Mouse (Mus musculus) spleen, postnatal 4 days (tissue): ENCODE results near the gene R3hdm4.
A peak's percentile ranks its signal among the peaks of the same experiment; 100 is the strongest.

Experiments used
- DNase-seq, 2 experiments: peaks; one replicate each; pipeline ENCODE4 v3.0.0; 2022; ENCODE audit warnings: low spot score in 2 of 2

Gene R3hdm4

DNA sequence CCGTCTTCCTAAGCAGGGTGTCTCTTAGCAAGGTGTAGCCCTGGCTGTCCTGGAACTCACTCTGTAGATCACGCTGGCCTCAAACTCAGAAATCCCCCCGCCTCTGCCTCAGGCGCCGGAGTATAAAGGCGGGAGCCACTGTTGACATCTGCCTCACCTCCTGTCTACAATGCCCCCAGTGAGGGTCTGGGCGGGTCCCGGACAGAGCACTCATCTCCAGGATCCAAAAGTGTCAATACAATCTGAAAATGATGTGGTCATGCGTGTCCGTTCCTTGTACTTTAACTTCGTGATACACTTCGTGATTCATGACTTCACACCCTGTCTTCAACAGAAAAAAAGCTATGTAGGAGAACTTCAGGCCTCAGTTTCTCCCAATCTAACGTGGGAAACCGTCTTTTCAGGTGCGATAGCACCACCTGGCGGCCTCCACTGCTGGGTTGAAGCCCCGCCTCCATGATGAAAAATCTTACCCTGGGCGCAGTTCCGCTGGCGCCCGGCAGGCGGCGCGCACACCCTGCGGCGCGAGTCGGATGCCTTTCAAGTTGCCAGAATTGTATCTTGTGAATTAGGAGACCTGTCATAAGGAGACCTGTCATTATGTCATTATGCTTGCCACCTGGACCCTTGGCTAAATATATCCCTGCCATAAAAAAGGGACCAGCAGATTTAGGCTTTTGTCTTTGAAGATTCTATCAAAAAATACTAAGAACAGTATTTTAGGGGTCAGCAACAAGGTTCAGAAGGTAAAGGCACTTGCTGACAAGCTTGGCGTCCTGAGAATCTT, 4.2 kb upstream of the R3hdm4 start:
- peak; percentile 93 to 99 for DNase-seq

GRCm38 (mm10) chr10:79921572-79921971, 564 bp upstream of the R3hdm4 start:
- no peak for DNase-seq

DNA sequence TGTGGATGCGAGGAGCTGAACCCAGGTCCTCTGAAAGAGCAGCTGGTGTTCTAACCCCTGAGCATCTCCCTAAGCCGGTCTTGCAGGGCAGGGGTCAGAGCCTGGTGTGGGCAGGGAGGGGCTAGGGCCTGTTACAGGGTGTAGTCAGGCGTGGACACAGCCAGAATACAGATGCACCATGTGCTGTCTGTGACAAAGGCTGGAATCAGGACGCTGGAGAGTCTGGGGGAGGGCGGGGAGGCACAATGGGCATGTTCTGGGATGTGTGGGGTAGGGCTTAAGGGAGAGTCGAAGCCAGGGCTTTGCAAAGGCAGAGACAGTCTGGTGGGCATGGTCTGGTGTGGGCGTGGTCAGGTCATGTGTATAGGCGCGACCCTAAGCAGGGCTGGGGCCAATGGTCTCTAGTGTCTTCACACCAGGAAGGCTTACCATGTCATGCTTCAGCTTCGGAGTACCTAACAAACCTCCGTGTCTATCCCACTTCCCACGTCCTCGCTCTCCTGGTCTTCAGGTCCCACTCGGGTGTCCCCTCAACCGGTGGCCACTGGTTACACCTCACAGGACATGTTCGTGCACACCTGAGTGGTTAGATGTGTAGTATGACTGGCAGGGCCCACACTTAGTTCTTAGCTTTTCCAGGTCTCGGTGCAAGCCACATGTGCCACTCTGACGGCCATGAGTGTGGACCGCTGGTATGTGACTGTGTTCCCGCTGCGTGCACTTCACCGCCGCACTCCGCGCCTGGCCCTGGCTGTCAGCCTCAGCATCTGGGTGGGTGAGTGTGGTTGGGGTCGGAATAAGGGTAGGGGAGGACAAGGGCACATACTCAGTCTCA, 735 bp downstream of the R3hdm4 start:
- DNase-seq, result no peak

DNA sequence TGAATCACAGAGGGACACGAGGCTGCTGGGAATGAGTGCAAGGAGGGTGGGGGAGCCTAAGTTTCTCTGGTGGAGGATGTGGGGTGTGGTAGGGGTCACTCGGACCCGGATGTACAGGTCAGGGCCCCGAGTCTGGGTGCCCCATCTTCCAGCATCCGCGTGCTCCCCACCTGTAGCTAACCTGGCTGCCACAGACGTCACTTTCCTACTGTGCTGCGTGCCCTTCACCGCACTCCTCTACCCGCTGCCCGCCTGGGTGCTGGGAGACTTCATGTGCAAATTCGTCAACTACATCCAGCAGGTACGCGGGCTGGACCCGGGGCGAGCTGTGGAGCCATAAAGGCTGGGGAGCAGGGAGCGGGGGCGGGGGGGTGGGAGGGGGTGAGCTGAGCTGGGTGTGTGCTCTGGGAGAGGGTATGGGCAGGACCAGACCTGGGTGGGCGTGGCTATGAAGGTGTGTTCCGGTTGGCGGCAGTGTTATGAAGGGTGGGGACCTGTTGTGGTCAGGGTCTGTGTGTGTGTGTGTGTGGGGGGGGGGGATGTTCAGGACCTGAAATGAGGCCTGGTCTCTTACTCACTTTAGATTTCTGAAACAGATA, 1.7 kb downstream of the R3hdm4 start:
- no peak for DNase-seq

DNA sequence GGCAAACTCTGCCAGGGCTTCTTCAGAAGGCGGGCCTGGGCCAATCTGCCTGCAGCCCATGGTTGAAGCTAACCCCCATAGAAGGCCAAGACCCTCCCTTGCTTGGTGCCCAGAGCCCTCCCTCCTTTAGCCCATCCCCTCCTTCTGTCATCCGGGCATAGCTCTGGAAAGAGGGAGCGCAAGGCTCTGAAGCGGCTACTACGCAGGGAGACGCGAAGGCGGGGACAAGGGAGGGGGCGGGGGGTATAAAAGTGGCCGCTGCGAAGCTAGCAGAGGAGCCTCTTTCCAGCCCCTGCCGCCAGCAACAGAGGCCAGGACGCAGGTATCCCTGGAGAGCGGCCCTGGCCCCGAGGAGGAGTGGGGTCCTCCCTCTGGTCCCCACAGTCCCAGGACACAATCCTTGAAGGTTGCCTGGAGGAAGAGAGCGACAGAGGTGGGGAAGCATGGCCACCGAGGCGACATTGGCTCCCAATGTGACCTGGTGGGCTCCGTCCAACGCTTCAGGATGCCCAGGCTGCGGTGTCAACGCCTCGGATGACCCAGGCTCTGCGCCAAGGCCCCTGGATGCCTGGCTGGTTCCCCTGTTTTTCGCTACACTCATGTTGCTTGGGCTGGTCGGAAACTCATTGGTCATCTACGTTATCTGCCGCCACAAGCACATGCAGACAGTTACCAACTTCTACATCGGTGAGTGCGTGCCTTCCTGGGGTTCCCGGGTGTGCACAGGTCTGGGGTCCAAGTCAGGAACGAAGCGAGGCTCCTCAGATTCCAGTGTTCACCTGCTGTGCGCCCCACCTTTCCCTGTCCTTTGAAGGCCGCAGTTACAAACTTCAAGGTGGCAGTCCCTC, 2.6 kb downstream of the R3hdm4 start:
- DNase-seq, result no peak

- no peak for DNase-seq
These were observed 3.4 kb downstream of the R3hdm4 start for GRCm38 (mm10) chr10:79917532-79918100.

DNA sequence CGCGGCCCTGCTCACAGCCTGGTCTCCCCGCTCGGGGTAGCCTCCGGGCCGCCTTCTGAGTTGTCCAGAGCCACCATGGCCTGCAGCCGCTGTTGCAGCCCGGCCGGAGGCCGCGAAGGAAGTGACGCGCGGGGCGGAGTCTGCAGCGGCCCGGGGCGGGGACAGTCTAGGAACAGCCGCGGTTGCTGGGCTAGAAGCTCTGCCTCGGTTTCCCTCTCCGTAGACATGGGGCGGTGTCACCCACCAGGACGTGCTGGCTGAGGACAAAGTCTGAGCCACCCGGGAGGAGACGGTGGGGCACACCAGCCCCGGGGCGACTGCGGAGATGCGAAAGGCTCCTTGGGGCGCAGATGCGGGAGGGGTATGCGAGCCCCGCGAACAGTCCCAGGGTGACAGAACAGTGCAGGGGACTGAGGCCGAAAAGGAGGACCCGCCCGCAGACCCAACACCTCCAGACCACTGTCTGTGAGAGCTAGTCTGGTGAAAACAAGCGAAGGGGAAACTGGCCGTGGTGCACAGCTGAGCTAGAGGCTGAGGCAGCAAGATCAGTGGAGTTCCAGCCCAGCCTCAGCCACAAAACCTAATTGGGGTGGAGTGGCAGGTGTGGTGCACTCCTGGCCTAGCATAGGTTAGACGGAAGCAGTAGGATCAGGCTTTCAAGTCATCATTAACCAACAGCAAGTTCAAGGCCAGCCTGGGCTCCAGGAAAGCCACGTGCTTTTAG, 4.0 kb downstream of the R3hdm4 start, which contains the start of gene Kiss1r:
Gene Kiss1r, plus strand, starts transcription at position 164 of the 724 bp plus-strand sequence.
- peak; percentile 89 to 95 for DNase-seq

DNA sequence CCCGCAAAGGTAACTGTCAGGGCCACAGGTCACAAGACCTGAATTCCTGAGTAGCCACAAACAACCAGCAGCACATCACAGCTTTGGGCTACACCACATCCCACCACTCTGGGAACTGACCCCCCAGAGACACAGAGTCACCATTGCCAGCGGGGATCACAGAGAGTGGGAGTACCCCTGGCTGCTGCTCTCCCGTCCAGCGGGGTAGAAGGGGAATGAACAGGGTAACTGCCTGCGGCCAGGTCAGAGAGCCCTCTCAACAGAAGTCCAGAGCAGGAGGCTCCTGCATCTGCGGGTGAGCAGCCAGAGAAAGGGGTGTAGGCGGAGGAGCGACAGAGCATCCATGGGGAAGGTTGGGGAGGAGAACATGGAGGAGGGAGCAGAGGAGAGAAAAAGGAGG, 4.9 kb downstream of the R3hdm4 start:
- DNase-seq, result peak in 1 of 2 experiments; percentile 29

DNA sequence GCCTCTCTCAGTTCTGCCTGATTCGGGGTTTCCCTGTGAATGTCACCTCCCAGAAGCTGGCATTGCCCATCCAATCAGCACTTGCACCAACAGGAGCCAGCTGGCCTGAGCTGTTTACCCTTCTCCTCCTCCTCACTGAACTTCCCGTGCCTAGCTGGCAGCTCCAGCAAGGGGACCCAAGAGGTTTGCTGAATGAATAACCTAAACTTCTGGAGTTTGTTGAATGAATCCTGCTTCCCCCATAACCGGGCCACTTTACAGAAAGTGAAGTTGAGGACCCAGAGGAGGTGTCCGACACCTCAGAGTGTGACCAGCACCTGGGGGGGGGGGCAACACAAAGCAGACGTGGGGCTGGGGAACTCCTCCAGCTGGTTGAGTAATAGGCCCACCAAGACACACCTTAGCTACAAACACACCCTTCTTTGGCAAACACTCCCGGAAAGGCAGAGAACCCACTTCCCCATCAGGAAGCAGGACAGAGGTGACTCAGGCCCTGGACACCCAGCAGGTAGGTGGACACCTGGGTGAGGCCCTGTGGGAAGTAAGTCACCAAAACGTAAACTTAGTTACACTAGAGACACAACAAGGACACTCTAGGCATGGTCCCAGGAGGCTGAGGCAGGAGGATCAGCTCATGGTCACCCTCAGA, 5.9 kb downstream of the R3hdm4 start:
- DNase-seq, result no peak

GRCm38 (mm10) chr10:79914131-79914947, 6.7 kb downstream of the R3hdm4 start:
- DNase-seq, result peak in 1 of 2 experiments; percentile 46

GRCm38 (mm10) chr10:79912412-79912811, 8.6 kb downstream of the R3hdm4 start:
- DNase-seq, result peak in 1 of 2 experiments; percentile 23

- no peak for DNase-seq
These were observed 10.5 kb downstream of the R3hdm4 start, which contains the start of gene Gm26602 for GRCm38 (mm10) chr10:79910556-79910955. Gene Gm26602, plus strand, starts transcription at chr10:79910856.

- DNase-seq, result no peak
These were observed 11.7 kb downstream of the R3hdm4 start for GRCm38 (mm10) chr10:79909092-79909922.

DNA sequence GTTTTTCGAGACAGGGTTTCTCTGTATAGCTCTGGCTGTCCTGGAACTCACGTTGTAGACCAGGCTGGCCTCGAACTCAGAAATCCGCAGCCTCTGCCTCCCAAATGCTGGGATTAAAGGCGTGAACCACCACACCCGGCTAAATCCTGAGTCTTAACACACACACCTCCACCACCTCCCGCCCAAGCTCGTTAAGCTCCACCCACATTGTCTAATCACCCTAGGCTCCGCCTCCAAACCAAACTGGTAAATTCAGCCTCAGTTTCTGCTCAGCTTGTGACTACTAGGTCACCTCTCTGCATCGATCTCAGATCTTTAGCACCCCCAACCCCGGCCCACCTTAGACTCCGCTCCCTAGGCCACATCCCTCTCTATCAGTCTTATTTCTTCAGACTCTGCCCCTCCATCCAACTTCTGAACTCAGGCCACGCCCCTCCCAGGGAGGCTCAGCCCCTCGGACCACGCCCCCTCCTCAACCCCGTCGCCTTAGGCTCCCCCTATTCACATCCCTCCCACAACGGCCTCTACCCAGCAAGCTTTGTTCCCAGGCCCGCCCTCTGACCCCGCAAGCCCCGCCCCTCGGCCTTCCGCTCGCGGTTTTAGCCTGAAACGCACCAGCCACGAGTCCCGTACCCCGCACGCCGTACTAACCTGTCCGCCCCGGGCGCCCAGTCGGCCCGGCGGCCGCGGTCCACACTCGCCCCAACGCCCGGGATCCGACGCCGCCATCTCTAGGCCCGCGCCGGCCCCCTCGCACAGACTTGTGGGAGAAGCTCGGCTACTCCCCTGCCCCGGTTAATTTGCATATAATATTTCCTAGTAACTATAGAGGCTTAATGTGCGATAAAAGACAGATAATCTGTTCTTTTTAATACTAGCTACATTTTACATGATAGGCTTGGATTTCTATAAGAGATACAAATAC, 12.6 kb downstream of the R3hdm4 start, which contains the start of gene Med16:
Gene Med16, minus strand, starts transcription at position 757 of the 925 bp plus-strand sequence.
- peak; percentile 96 to 97 for DNase-seq

- DNase-seq, result no peak
These were observed 13.6 kb downstream of the R3hdm4 start for GRCm38 (mm10) chr10:79907415-79907814.

DNA sequence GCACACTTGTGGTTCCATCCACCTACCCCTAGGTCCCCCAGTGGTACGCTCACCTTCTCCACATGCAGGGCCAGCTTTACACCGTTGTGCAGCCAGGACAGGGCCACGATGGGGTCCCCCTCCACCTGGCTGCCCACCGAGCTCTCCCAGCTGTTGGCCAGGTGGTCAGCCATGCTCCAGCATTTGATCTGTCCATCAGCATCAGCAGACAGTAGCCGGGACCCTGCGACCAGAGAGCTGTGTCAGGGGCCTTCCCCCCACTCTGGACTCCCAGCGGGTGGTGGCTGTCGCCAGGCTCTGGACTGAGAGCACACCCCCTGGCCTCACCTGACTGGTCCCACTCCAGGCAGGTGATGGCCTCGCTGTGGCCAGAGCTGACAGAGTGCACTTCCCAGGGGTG, 14.3 kb downstream of the R3hdm4 start:
- no peak for DNase-seq

DNA sequence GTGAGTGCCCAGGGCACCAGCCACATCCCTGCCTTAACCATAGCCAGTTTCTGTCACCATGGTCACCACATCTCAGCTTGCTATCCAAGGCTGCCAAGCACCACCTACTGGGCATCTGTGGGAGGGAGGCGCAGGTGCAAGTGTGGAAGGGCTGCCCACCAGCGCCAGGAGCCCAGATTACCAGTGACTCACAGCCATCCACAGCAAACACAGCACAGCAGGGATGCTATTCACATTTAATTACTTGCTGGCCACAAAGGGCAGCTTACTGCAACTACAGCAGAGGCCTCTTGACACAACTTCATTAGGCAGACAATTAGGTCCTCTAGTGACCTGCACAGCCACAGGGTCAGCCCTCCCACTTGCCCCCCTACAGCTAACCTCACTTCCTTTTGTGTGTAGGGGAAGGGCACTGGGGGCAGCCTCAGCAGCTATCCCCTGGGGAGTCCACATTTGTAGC, 20.0 kb downstream of the R3hdm4 start:
- no peak for DNase-seq
